Mouse (Mus musculus) testis, adult 2 months (tissue): ENCODE data around the gene Crebrf.

Experiments
- CTCF ChIP-seq: fragments of 200-500 bp; IDR thresholded peaks from 2 replicates; pipeline ENCODE4 v1.5.1; 2012; ENCODE audit warnings: low read depth, mild to moderate bottlenecking, inconsistent platforms, low read length, moderate library complexity; ENCODE audit not compliant: control insufficient read depth, insufficient read depth, insufficient replicate concordance
- POLR2A ChIP-seq: fragments of 200-500 bp; IDR thresholded peaks from 2 replicates; pipeline ENCODE4 v1.6.1; 2012; ENCODE audit warnings: low read depth, mild to moderate bottlenecking, inconsistent platforms, low read length, moderate library complexity; ENCODE audit not compliant: control insufficient read depth

- TF ChIP-seq POLR2A (no peak), CTCF (no peak)
These were observed 76.1 kb downstream of the Crebrf start for GRCm38 (mm10) chr17:26791580-26791979.
